Mouse (Mus musculus) brain, embryonic 14.5 days (tissue): ENCODE measurements around the gene Aldh3b3.

ENCODE experiments used
- CTCF ChIP-seq: fragments of 200-500 bp; IDR thresholded peaks from 2 replicates; pipeline ENCODE4 v1.5.1; 2012; ENCODE audit warnings: inconsistent platforms, mild to moderate bottlenecking, moderate library complexity, borderline replicate concordance; ENCODE audit not compliant: insufficient read depth, insufficient read length; ENCODE audit errors: extremely low read depth
- POLR2A ChIP-seq: fragments of 200-500 bp; IDR thresholded peaks from 2 replicates; pipeline ENCODE4 v1.6.1; 2012; ENCODE audit warnings: mild to moderate bottlenecking, inconsistent platforms, borderline replicate concordance; ENCODE audit not compliant: poor library complexity, insufficient read depth, insufficient read length, severe bottlenecking; ENCODE audit errors: extremely low read depth

DNA sequence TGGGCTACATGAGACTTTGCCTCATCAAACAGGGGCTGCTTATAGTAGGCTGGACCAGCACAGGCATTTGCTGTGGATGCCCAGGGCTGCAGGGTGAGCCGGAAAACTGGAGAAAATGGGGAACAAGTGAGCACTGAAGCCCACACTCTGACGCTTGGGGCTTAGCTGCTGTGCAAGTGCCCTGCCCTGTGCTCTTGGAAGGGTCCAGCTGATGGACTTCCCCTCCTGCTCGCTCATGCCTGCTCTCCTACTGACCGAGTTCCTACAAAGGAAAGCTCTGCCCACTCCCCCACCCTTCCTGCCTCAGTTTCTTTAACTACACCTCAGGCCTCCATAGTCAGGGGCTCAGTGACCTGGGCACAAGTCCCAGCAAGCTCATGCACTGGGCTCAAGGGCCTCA lies 30.5 kb upstream of the Aldh3b3 start:
- TF ChIP-seq CTCF, result no peak
- TF ChIP-seq POLR2A, result no peak
